Mouse (Mus musculus): ENCODE measurements around the gene Ptpre.
A peak's percentile ranks its signal among the peaks of the same experiment; 100 is the strongest.

GRCm38 (mm10) chr7:135537948-135538741 is 864 bp downstream of the Ptpre start:
- TF ChIP-seq CTCF (IDR thresholded peaks at IDR 0.05; ENCODE audit: borderline replicate concordance, control insufficient read depth, extremely low read depth, insufficient read depth, low read length, poor library complexity) (0 out of 2 replicates have a peak, but pooled peaks have one; percentile 2), POLR2A (IDR thresholded peaks at IDR 0.05; ENCODE audit: control insufficient read depth, extremely low read depth, insufficient read depth, low read length, poor library complexity) (no peak)
